Mouse (Mus musculus) layer of hippocampus, adult 18-20 months (tissue): ENCODE data around the gene Zfand2a. TPM values are rescaled to one million over a fixed set of nuclear protein-coding genes. Genes with fewer than 3 reads are reported as not detected.
A peak's percentile ranks its signal among the peaks of the same experiment; 100 is the strongest.

Source experiments
- DNase-seq, 2 experiments: peaks; one replicate each; pipeline ENCODE4 v3.0.0; 2022; ENCODE audit warnings: low spot score in 2 of 2
- total RNA-seq, 2 experiments: library from RNA; stranded (reverse); gene quantifications; 2 replicates each; pipeline ENCODE4 v1.2.3; 2021

The Zfand2a gene
- total RNA-seq, 2 experiments from 2014 or later = 50.4 to 51.6 TPM

GRCm38 (mm10) chr5:139467998-139468397, 16.4 kb downstream of the Zfand2a start:
- DNase-seq = peak; percentile 29 to 65

DNA sequence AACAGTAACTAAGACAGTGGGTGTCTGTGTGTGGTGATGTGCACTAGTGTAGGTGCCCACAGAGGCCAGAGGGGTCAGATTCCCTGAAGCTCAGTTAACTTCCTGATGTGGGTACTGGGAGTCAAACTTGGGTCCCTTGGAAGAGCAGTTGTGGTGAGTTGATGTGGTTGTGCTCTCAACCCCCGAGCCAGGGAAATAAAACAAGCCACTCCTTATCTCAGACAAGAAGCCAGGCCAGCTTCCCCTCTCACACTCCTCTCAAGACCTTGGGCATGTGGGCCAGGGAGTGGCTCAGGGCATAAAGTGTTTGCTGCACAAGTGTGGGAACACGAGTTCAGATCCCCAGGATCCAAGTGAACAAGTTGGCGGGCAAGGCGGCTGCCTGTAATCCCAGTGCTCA, 17.5 kb downstream of the Zfand2a start:
- DNase-seq = no peak

GRCm38 (mm10) chr5:139466373-139466772, 18.0 kb downstream of the Zfand2a start:
- no peak for DNase-seq

DNA sequence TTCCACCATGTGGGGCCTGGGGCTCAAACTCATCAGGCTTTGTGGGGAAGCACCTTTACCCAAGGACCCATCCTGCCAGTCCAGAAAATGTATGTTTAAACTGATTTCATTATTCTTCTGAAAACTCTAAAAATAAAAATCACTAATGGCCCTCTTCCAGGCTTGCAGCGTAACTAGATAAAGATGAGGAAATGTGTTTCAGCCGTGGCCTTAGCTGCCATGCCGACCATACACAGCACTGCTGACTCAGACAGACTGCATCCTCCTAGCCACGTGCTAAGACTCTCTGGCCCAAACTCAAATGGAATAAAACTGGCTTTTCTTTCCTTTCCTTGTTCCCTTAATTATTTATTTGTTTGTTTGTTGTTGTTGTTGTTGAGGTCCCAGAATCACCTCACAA, 19.5 kb downstream of the Zfand2a start:
- DNase-seq = no peak

DNA sequence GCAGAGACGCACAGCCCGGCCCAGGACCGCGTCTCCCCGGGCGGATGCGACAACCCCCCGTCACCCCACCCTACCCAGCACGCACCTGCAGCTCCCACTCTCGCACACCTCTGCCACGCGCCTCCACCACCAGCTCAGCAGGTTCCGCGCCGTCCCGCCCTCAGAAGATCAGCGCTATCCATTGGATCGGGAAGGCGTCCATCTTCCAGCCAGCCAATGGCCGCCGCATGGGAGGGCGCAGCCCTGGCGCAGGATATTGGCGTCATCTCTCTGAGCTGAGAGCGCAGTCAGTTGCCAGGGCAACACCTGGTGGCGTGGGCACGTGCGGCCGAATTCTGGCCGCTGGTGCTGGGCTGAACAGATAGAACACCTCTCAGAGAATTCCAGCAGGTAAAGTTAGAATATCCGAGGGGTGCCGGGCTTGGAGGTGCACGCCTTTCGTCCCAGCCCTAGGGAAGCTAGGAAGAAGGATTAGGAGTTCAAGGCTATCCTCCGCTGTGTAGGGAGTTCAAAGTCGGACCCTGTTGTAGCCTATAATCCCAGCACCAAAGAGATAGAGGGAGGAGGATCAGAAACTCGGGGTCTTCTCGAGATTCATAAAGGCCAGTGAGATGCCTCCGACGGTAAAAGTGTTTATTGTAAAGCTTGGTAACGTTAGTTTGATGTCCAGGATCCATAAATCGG, 23.8 kb downstream of the Zfand2a start, which contains the start of gene 3110082I17Rik:
Gene 3110082I17Rik, minus strand, starts transcription at position 144 of the 684 bp plus-strand sequence.
- peak; percentile 96 to 99 for DNase-seq

DNA sequence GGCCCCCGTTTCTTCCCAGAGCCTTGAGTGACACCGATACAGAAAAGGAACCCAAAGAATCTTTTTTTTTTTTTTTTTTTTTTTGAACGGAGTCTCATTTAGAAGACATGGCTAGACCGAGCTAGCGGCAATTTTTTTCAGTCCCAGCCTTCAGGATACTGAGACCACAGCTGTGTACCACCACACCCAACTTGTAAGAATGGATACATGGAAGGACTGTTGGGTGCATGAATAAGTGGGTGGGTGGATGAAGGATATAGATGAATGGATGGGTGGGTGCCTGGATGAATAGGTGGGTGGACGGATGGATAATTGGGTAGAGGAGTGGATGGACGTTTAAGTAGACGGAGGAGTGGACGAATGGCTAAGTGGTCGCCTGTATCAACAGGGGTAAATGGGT, 24.4 kb downstream of the Zfand2a start:
- DNase-seq = no peak

DNA sequence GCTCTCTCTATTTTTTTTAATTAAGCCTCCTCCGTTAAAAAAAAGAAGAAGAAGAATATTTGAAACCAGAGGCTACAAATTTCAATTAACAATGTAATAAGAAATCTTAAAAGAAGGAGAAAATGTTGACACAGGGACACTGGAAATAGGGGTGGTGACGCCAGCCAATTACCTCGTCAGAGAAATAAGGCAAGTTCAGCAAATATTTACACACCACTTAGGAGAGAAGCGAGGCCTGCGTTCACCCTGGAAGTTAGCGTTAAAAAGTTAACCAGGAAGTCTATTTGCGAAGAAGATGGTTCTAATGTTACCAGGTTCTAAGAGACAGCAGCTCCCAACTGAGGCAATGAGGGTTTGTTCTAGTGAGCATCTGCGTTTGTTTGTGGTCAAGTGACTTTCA, 27.1 kb downstream of the Zfand2a start:
- DNase-seq = no peak

- no peak for DNase-seq
These were observed 29.2 kb downstream of the Zfand2a start for GRCm38 (mm10) chr5:139455166-139455565.

DNA sequence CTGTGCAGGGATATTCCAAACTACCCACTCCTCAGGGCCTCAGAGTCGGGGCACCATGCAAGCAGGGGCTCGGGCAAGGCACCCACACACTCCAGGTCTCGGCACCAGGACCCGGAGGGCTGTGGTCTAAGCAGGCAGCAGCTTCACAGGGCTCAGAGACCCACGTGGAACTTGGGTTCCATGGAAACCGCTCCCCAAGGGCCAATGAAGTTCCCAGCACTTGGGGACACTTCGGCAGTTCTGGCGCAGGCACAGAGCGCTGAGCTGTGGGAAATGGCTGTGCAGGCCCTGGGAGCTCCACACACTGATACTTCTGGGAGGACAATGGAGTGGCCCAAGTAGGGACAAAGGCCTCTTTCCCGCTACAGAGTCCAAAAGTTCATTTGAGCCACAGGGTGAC, 31.3 kb downstream of the Zfand2a start:
- no peak for DNase-seq

DNA sequence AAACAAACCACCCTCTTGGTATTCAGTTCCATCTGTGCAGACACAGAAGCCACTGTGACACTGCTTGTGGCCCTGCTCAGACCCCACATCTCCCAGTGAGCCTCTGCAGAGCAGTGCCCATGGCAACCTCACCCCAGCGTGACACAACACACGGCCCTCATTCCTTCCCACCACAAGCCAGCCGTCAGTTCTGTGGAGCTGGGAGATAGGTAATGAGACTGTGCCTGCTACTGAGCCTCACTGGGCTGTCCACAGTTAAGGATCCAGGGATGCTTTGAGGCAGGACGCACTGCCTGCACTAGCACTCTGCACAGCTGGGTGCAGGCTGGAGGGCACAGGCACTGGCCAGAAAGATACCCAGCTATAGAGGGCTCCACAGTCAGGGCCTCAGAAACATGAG, 34.4 kb downstream of the Zfand2a start:
- no peak for DNase-seq

DNA sequence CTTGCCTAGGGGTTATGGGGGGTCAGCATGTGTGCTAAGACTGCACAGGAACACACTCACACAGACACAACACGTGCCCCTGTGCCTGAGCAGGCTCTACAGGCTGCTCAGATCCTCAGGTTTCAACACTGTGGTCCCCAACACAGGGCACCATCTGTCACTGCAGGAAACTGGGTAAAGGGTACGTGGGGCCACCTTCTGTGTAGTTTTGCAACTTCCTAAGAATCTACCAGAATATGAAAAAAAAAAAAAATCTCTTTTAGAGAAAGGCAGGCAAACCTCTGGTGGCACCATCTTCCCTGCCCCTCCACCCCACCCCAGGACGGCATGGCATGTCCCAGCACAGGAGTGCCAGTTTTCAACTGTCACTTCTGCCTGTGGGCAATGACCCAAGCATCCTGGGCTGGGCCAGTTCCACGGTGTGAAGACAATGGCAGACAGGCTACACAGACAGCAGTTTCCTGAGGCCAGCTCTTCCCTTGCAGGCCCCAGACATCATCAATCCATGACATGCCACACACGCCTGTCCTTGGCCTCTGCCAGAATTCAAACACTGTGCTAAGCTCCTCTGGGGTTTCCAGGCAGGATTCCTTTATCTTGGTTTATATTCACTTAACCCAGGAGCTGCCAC, 35.1 kb downstream of the Zfand2a start:
- DNase-seq = no peak

- peak in 1 of 2 experiments; percentile 58 for DNase-seq
These were observed 36.3 kb downstream of the Zfand2a start for GRCm38 (mm10) chr5:139448025-139448424.

- no peak for DNase-seq
These were observed 39.1 kb downstream of the Zfand2a start for GRCm38 (mm10) chr5:139445258-139445657.

DNA sequence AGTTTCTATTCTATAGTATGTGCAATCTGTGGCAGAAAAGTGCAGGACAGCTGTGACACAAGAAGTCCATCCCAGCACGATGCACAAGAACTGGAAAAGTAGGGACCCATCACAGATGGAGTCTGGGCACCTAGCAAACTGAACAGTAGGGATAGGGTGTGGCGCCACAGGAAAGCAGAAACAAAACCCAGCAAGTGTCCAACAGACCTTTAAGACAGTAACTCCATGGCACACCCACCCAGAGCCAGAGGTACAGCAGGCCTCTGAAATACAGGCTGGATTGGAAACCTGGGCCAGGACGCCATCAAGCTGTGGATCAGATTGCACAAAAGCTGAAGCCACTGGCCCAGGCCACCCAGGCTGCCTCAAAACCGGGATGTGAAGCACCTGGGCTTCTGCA, 41.4 kb downstream of the Zfand2a start:
- no peak for DNase-seq

DNA sequence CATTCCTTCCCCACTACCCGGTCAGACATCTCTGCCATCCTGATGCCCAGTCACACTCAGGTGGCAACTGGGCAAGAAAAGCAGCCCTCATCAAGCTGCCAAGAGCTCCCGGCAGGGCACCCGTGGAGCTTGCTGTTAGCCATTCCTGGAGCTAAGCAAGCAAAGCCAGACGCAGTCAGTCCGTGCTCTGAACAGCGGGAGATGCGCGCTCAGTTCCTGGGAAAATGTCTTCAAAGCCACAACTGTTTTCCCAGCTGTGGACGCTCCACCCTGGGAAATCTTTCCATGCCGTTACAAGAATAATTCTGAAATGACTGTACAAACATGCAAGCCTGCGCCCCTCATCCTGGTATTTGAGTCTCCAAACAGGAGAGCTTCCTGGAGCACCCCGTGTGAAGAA, 41.9 kb downstream of the Zfand2a start:
- no peak for DNase-seq

DNA sequence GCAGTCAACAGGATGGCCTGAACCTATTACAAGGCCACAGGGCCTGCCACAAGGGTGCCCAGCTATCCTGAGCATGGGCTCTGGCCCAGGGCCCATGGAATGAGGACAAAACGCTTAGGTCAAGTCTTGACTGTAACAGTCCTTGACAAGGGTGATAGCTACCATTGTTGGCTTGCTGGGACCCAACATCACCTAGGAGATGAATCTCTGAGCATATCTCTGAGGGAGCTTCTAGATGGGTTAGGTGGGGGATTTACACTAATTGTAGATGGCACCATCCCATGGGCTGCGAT, 42.7 kb downstream of the Zfand2a start:
- no peak for DNase-seq

GRCm38 (mm10) chr5:139440926-139441725, 43.2 kb downstream of the Zfand2a start:
- no peak for DNase-seq

- DNase-seq = no peak
These were observed 43.9 kb downstream of the Zfand2a start for GRCm38 (mm10) chr5:139440451-139440850.

DNA sequence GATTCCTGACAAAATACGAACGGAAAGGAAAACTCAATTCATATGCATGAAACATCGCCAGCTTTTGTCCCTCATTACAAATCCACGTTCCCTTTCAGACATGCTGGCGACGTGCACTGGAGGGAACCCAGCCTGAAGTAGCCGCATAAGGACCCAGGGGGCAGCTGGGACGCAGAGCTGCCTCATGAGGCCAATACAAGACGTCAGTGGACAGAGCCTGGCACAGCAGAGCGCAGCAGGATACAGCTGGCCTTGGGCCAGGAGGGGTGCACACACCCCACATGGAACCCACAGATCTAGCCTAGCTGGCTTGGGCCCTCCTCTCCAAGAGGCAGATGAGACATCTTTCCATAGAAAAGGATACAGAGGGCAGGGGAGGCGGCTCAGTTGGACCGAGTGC, 45.9 kb downstream of the Zfand2a start:
- DNase-seq = no peak

DNA sequence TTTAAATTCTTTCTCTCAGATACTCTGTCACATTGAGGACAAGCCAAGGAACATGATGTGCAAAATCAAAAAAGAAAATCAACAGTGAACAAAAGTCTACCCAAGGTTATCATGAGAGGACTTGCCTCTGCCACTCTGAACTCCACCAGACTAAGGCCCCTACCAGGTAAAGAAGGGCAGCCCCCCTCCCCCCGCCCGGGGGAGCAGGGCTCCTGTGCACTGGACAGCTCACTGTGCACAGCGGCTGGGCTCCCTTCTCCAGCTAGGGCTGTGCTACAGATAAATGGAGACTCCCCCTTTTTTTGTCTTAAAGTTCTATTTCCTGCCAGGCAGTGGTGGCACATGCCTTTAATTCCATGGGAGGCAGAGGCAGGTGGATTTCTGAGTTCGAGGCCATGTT, 46.6 kb downstream of the Zfand2a start:
- DNase-seq = no peak

DNA sequence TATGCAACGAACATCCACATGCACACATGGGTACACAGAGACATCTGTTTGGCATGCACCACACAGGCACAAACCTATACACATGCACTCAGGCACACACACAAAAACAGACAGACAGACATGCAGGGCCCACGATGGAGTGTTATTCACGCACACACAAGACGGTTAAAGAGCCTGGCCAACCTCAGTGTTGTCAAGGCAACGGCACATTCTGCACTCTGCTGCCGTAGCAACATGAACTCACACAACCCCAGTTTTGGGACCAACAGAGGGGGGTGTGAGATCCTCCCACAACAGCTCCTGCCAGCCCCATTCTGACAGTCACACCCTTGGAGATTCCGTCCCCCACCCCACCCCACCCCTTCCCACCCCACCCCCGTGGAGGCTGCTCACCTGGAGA, 49.4 kb downstream of the Zfand2a start:
- peak; percentile 80 to 92 for DNase-seq

- DNase-seq = no peak
These were observed 50.3 kb downstream of the Zfand2a start for GRCm38 (mm10) chr5:139433842-139434568.
